Mouse (Mus musculus) G1E (cell line): ENCODE results near the gene Hyou1. TPM values are rescaled to one million over a fixed set of nuclear protein-coding genes. Genes with fewer than 3 reads are reported as not detected.

Experiments
- ATAC-seq: 2 replicates; pipeline ENCODE4 v1.8.0; 2016; ENCODE audit warnings: mild to moderate bottlenecking; ENCODE audit not compliant: insufficient number of reproducible peaks, poor library complexity, low FRiP score, severe bottlenecking; ENCODE audit errors: extremely low read depth
- DNase-seq: peaks from one replicate; pipeline ENCODE4 v3.0.0; 2012; ENCODE audit warnings: low spot score
- H3K27me3 ChIP-seq: 2 replicates; pipeline ENCODE4 v1.6.1; 2012; ENCODE audit warnings: mild to moderate bottlenecking, low read length, inconsistent platforms; ENCODE audit not compliant: insufficient read depth
- H3K36me3 ChIP-seq: replicated peaks from 2 replicates; pipeline ENCODE3; 2012; ENCODE audit warnings: mild to moderate bottlenecking, inconsistent platforms
- H3K4me1 ChIP-seq: 2 replicates; pipeline ENCODE4 v1.6.1; 2012; ENCODE audit warnings: low read depth, low read length, inconsistent platforms, mixed read lengths; ENCODE audit not compliant: insufficient read depth
- H3K4me3 ChIP-seq: 2 replicates; pipeline ENCODE4 v1.5.1; 2012; ENCODE audit warnings: low read depth, mild to moderate bottlenecking, inconsistent platforms, low read length, moderate library complexity, mixed read lengths
- H3K9me3 ChIP-seq: replicated peaks from 2 replicates; pipeline ENCODE4 v1.6.1; 2012; ENCODE audit warnings: inconsistent platforms
- CTCF ChIP-seq: IDR thresholded peaks from 2 replicates; pipeline ENCODE4 v1.5.1; 2012; ENCODE audit warnings: low read depth, low read length, inconsistent platforms, mixed read lengths
- GATA1 ChIP-seq: IDR thresholded peaks from 2 replicates; pipeline ENCODE4 v1.6.1; 2012; ENCODE audit warnings: borderline replicate concordance, low read length, inconsistent platforms, mixed read lengths
- GATA2 ChIP-seq: IDR thresholded peaks from 2 replicates; pipeline ENCODE4 v1.6.1; 2012; ENCODE audit warnings: low read depth, low read length, inconsistent platforms, borderline replicate concordance
- POLR2AphosphoS5 ChIP-seq: IDR thresholded peaks from 2 replicates; pipeline ENCODE4 v1.6.1; 2012; ENCODE audit warnings: low read depth, low read length, inconsistent platforms; ENCODE audit not compliant: insufficient replicate concordance
- TAL1 ChIP-seq: conservative IDR thresholded peaks from 2 replicates; pipeline ENCODE4 v1.6.1; 2012; ENCODE audit warnings: low read depth, low read length, inconsistent platforms, mixed read lengths
- polyA plus RNA-seq: library from polyadenylated mRNA; stranded (reverse); fragments of >175 nt; gene quantifications from 2 replicates; pipeline ENCODE4 v1.2.3, GENCODE M21; 2012
- total RNA-seq, 2 experiments: library from RNA; stranded (forward) in 1 of 2; stranded (reverse) in 1 of 2; fragments of 200-1000 nt in 1 of 2; fragments of >200 nt in 1 of 2; fragmentation: Nextera tagmentation in 1 of 2; gene quantifications; 2 replicates each; pipeline ENCODE4 v1.2.3; 2014 to 2017

Gene Hyou1
- total and polyA plus RNA-seq, 3 experiments, result 27.9 to 51.8 (median 36.6) TPM

DNA sequence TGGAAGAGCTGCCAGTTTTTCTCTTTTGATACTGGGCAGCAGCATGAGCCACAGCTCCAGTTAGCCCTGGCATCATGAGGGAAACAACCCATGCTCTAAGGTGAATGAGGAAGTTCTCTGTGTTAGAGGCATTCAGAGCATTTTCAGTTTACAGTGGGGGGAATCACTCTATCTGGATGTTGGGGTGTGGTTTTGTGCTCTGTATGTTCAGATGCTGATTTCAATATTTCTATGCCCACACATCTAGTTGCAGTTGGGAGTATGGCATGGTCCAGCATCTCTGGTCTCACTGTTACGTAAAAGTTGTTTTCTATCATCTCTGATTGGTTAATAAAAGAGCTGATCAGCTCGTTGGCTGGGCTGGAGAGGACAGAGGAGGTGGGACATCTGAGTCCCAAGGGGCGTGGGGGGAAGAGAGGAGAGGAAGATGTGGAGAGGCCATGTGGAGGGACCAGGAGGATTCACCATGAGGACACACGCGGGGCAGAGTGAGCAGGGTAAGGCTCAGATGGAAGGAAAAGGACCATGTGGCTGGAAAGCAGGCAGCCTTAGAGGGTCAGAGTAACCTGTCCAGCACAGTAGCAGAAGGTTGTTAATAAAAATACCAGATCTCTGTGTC lies 41.1 kb downstream of the Hyou1 start:
- peaks cover 3% of the 10 kb centered on the region; the same call in 1 of the 2 replicates for H3K9me3 ChIP-seq
- TF ChIP-seq GATA1, result no peak
- TF ChIP-seq GATA2, result no peak
- H3K4me1 ChIP-seq, result peaks cover 36% of the 10 kb centered on the region
- DNase-seq (peak; percentile 49), ATAC-seq (no peak)
- no peak overlapping the region for H3K4me3 ChIP-seq
- peaks cover 13% of the 10 kb centered on the region for H3K36me3 ChIP-seq
- peaks cover 5% of the 10 kb centered on the region; the same call in 1 of the 2 replicates for H3K27me3 ChIP-seq

GRCm38 (mm10) chr9:44423576-44423975 lies 44.3 kb downstream of the Hyou1 start:
- DNase-seq (no peak), ATAC-seq (no peak)
- TF ChIP-seq POLR2AphosphoS5, result no peak
- peaks cover 17% of the 10 kb centered on the region for H3K4me1 ChIP-seq
- no peaks in the 10 kb centered on the region for H3K36me3 ChIP-seq
- H3K27me3 ChIP-seq, result peaks cover 14% of the 10 kb centered on the region; the same call in 1 of the 2 replicates
- peaks cover 3% of the 10 kb centered on the region; the same call in 1 of the 2 replicates for H3K9me3 ChIP-seq
- no peak overlapping the region for H3K4me3 ChIP-seq

DNA sequence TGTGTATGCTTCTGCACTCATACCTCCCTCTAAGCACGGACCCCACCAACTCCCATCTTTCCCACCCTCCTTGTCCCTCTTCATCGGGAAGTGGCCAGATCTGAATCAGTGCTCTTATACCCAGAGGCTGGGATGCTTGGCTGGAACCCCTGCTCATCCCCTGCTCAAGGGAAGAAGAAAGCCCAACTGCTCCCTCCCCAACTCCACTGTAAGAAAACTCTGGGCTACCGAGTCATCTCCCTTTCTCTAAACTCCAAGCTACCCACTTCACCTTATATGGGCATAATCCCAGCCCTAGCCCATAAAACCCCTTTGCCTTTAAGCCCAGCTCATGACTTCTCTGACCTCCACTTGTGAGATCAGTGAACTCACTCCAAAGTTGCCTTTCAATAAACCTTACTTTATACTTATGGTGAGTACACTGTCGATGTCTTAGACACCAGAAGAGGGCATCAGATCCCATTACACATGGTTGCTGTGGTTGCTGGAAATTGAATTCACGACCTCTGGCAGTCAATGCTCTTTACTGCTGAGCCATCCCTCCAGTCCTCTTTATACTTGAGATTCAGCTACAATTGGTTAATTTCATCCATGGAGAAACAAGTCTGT lies 53.4 kb downstream of the Hyou1 start:
- Histone ChIP-seq H3K27me3 (peaks cover 33% of the 10 kb centered on the region), H3K4me1 (peaks cover 4% of the 10 kb centered on the region; the same call in 1 of the 2 replicates), H3K9me3 (no peaks in the 10 kb centered on the region), H3K36me3 (no peaks in the 10 kb centered on the region), H3K4me3 (no peak overlapping the region)
- TF ChIP-seq POLR2AphosphoS5 (no peak), GATA1 (no peak), CTCF (no peak)
- no peak for ATAC-seq
- no peak for DNase-seq

DNA sequence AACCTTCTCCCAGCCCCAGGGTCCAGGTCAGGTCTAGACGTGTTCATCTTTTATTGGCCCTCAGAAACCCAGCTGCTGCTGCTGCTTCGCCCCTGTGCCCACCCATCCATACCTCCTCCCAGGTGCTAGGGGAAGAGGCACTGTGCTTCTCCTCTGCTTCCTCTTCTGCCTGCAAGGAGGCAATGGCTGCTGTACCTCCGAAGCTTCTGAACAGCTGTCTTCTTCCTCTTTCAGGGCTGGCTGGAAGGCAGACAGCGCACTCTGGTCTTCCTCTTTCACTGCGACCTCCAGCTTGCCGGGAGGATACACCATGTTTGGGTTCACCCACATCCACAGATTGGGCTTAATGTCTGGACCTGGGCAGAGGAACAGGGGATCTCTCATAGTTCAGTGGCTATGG lies 56.5 kb downstream of the Hyou1 start:
- no peaks in the 10 kb centered on the region for H3K36me3 ChIP-seq
- H3K4me3 ChIP-seq, result no peak overlapping the region
- no peak for TF ChIP-seq CTCF
- TF ChIP-seq POLR2AphosphoS5, result no peak
- TF ChIP-seq GATA1, result no peak
- TF ChIP-seq GATA2, result no peak
- no peak for TF ChIP-seq TAL1
- no peak for DNase-seq
- H3K9me3 ChIP-seq, result no peaks in the 10 kb centered on the region
- peaks cover 31% of the 10 kb centered on the region for H3K27me3 ChIP-seq
- peaks cover 4% of the 10 kb centered on the region; the same call in 1 of the 2 replicates for H3K4me1 ChIP-seq
- no peak for ATAC-seq

DNA sequence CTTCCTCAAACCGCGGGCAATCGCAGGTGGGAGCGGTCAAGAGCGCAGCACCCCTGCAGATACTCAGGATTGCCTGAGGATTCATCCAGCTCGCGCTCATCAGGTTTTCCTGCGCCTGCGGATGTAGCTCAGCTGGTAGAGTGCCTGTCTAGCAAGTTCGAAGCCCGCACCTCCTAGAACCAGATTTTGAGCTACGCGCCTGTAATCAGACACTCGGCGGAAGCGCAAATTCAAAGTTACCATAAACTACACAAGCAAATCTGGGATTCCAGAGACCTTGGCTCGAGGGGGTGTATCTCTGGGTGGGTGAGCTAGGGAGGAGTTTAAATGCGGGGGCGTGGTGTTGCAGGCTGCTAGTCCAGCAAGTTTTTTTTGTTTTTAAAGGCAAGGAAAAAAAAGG lies 61.7 kb downstream of the Hyou1 start, which contains the start of gene Foxr1:
TSS of gene Foxr1 (minus strand) at position 176 of the 400 bp plus-strand sequence.
- H3K4me3 ChIP-seq, result no peak within 1 kb of the TSS
- no peaks in the 10 kb centered on the region for H3K9me3 ChIP-seq
- TF ChIP-seq GATA2 (no peak), POLR2AphosphoS5 (no peak), GATA1 (no peak), CTCF (no peak), TAL1 (no peak)
- no peaks in the 10 kb centered on the region for H3K4me1 ChIP-seq
- H3K27me3 ChIP-seq, result peaks cover 9% of the 10 kb centered on the region
- ATAC-seq (no peak), DNase-seq (no peak)
- H3K36me3 ChIP-seq, result no peaks in the 10 kb centered on the region

Other genes starting within 250 kb of the Hyou1 start
Only the 20 nearest of the 21 such genes appear.
- 137 and 159 TPM in 2 replicates for gene Cbl, start 145.4 kb upstream of the Hyou1 start, total RNA-seq (2014; fragmentation: Nextera tagmentation)
- gene Cbl, start 145.4 kb upstream of the Hyou1 start, total RNA-seq (2017), result 23.6 and 25.5 TPM in 2 replicates
- 17.2 and 20.3 TPM in 2 replicates for gene Cbl, start 145.4 kb upstream of the Hyou1 start, polyA plus RNA-seq
- not detected in 2 replicates for gene Ccdc153, start 138.8 kb upstream of the Hyou1 start, total RNA-seq (2014; fragmentation: Nextera tagmentation)
- gene Ccdc153, start 138.8 kb upstream of the Hyou1 start, total RNA-seq (2017), result not detected in 2 replicates
- gene Ccdc153, start 138.8 kb upstream of the Hyou1 start, polyA plus RNA-seq, result not detected in 2 replicates
- not detected in 2 replicates for gene Pdzd3, start 128.0 kb upstream of the Hyou1 start, total RNA-seq (2014; fragmentation: Nextera tagmentation)
- not detected in 2 replicates for gene Pdzd3, start 128.0 kb upstream of the Hyou1 start, total RNA-seq (2017)
- not detected in 2 replicates for gene Pdzd3, start 128.0 kb upstream of the Hyou1 start, polyA plus RNA-seq
- not detected in 2 replicates for gene Nlrx1, start 110.9 kb upstream of the Hyou1 start, total RNA-seq (2014; fragmentation: Nextera tagmentation)
- gene Nlrx1, start 110.9 kb upstream of the Hyou1 start, total RNA-seq (2017), result 0.05 TPM in 1 of 2 replicates, not detected in the other
- 0.02 and 0.03 TPM in 2 replicates for gene Nlrx1, start 110.9 kb upstream of the Hyou1 start, polyA plus RNA-seq
- gene Abcg4, start 90.9 kb upstream of the Hyou1 start, total RNA-seq (2014; fragmentation: Nextera tagmentation), result 29.1 and 58.5 TPM in 2 replicates
- gene Abcg4, start 90.9 kb upstream of the Hyou1 start, total RNA-seq (2017), result 1.8 and 3.6 TPM in 2 replicates
- 18.4 and 20.3 TPM in 2 replicates for gene Abcg4, start 90.9 kb upstream of the Hyou1 start, polyA plus RNA-seq
- 26.3 and 46.1 TPM in 2 replicates for gene Hinfp, start 73.8 kb upstream of the Hyou1 start, total RNA-seq (2014; fragmentation: Nextera tagmentation)
- gene Hinfp, start 73.8 kb upstream of the Hyou1 start, total RNA-seq (2017), result 22.0 and 23.1 TPM in 2 replicates
- gene Hinfp, start 73.8 kb upstream of the Hyou1 start, polyA plus RNA-seq, result 5.4 and 8.4 TPM in 2 replicates
- 9.5 and 19.3 TPM in 2 replicates for gene C2cd2l, start 59.2 kb upstream of the Hyou1 start, total RNA-seq (2014; fragmentation: Nextera tagmentation)
- 6.3 TPM in 2 replicates for gene C2cd2l, start 59.2 kb upstream of the Hyou1 start, total RNA-seq (2017)
- gene C2cd2l, start 59.2 kb upstream of the Hyou1 start, polyA plus RNA-seq, result 35.8 and 40.9 TPM in 2 replicates
- 33.6 and 36.5 TPM in 2 replicates for gene Dpagt1, start 53.5 kb upstream of the Hyou1 start, total RNA-seq (2014; fragmentation: Nextera tagmentation)
- 11.8 and 12.3 TPM in 2 replicates for gene Dpagt1, start 53.5 kb upstream of the Hyou1 start, total RNA-seq (2017)
- 6.5 and 6.8 TPM in 2 replicates for gene Dpagt1, start 53.5 kb upstream of the Hyou1 start, polyA plus RNA-seq
- gene H2afx, start 44.8 kb upstream of the Hyou1 start, total RNA-seq (2014; fragmentation: Nextera tagmentation), result 227 and 235 TPM in 2 replicates
- gene H2afx, start 44.8 kb upstream of the Hyou1 start, total RNA-seq (2017), result 240 and 251 TPM in 2 replicates
- gene H2afx, start 44.8 kb upstream of the Hyou1 start, polyA plus RNA-seq, result 762 and 998 TPM in 2 replicates
- gene Hmbs, start 35.3 kb upstream of the Hyou1 start, total RNA-seq (2014; fragmentation: Nextera tagmentation), result 82.7 and 175 TPM in 2 replicates
- 108 and 148 TPM in 2 replicates for gene Hmbs, start 35.3 kb upstream of the Hyou1 start, total RNA-seq (2017)
- 86.9 and 90.1 TPM in 2 replicates for gene Hmbs, start 35.3 kb upstream of the Hyou1 start, polyA plus RNA-seq
- gene Vps11, start 17.8 kb upstream of the Hyou1 start, total RNA-seq (2014; fragmentation: Nextera tagmentation), result 13.6 and 15.7 TPM in 2 replicates
- 26.4 and 27.0 TPM in 2 replicates for gene Vps11, start 17.8 kb upstream of the Hyou1 start, total RNA-seq (2017)
- gene Vps11, start 17.8 kb upstream of the Hyou1 start, polyA plus RNA-seq, result 6.7 and 7.7 TPM in 2 replicates
- gene Slc37a4, start 17.4 kb downstream of the Hyou1 start, total RNA-seq (2014; fragmentation: Nextera tagmentation), result 10.0 and 16.0 TPM in 2 replicates
- gene Slc37a4, start 17.4 kb downstream of the Hyou1 start, total RNA-seq (2017), result 24.4 and 31.7 TPM in 2 replicates
- 10.4 and 11.8 TPM in 2 replicates for gene Slc37a4, start 17.4 kb downstream of the Hyou1 start, polyA plus RNA-seq
- 661 and 718 TPM in 2 replicates for gene Rps25, start 27.6 kb downstream of the Hyou1 start, total RNA-seq (2014; fragmentation: Nextera tagmentation)
- 2,498 and 2,521 TPM in 2 replicates for gene Rps25, start 27.6 kb downstream of the Hyou1 start, total RNA-seq (2017)
- gene Rps25, start 27.6 kb downstream of the Hyou1 start, polyA plus RNA-seq, result 230 and 272 TPM in 2 replicates
- 31.8 and 52.9 TPM in 2 replicates for gene Trappc4, start 28.1 kb downstream of the Hyou1 start, total RNA-seq (2014; fragmentation: Nextera tagmentation)
- gene Trappc4, start 28.1 kb downstream of the Hyou1 start, total RNA-seq (2017), result 69.1 and 71.4 TPM in 2 replicates
- 6.3 and 9.6 TPM in 2 replicates for gene Trappc4, start 28.1 kb downstream of the Hyou1 start, polyA plus RNA-seq
- 32.2 and 34.4 TPM in 2 replicates for gene Ccdc84, start 39.1 kb downstream of the Hyou1 start, total RNA-seq (2014; fragmentation: Nextera tagmentation)
- gene Ccdc84, start 39.1 kb downstream of the Hyou1 start, total RNA-seq (2017), result 23.7 and 25.1 TPM in 2 replicates
- 10.2 and 10.4 TPM in 2 replicates for gene Ccdc84, start 39.1 kb downstream of the Hyou1 start, polyA plus RNA-seq
- gene Foxr1, start 61.6 kb downstream of the Hyou1 start, total RNA-seq (2014; fragmentation: Nextera tagmentation), result not detected in 2 replicates
- 0.11 TPM in 1 of 2 replicates, not detected in the other for gene Foxr1, start 61.6 kb downstream of the Hyou1 start, total RNA-seq (2017)
- not detected in 2 replicates for gene Foxr1, start 61.6 kb downstream of the Hyou1 start, polyA plus RNA-seq
- not detected in 2 replicates for gene Upk2, start 75.5 kb downstream of the Hyou1 start, total RNA-seq (2014; fragmentation: Nextera tagmentation)
- gene Upk2, start 75.5 kb downstream of the Hyou1 start, total RNA-seq (2017), result not detected in 2 replicates
- not detected in 2 replicates for gene Upk2, start 75.5 kb downstream of the Hyou1 start, polyA plus RNA-seq
- gene Bcl9l, start 103.3 kb downstream of the Hyou1 start, total RNA-seq (2014; fragmentation: Nextera tagmentation), result 0.15 TPM in 1 of 2 replicates, not detected in the other
- gene Bcl9l, start 103.3 kb downstream of the Hyou1 start, total RNA-seq (2017), result 0.16 and 0.17 TPM in 2 replicates
- 0.09 and 0.14 TPM in 2 replicates for gene Bcl9l, start 103.3 kb downstream of the Hyou1 start, polyA plus RNA-seq
- gene Cxcr5, start 182.4 kb downstream of the Hyou1 start, total RNA-seq (2014; fragmentation: Nextera tagmentation), result not detected in 2 replicates
- 0.06 and 0.22 TPM in 2 replicates for gene Cxcr5, start 182.4 kb downstream of the Hyou1 start, total RNA-seq (2017)
- gene Cxcr5, start 182.4 kb downstream of the Hyou1 start, polyA plus RNA-seq, result not detected in 2 replicates
- gene Ddx6, start 225.4 kb downstream of the Hyou1 start, total RNA-seq (2014; fragmentation: Nextera tagmentation), result 74.7 and 88.2 TPM in 2 replicates
- 49.9 and 54.5 TPM in 2 replicates for gene Ddx6, start 225.4 kb downstream of the Hyou1 start, total RNA-seq (2017)
- 21.7 and 23.2 TPM in 2 replicates for gene Ddx6, start 225.4 kb downstream of the Hyou1 start, polyA plus RNA-seq